Mouse (Mus musculus): ENCODE measurements at regions not wholly inside any gene's neighbourhood (a gene's known extent, or its start where the extent isn't known, plus 50 kb on each side); places are given as distances from the start of the nearest gene placed in this dataset.

DNA sequence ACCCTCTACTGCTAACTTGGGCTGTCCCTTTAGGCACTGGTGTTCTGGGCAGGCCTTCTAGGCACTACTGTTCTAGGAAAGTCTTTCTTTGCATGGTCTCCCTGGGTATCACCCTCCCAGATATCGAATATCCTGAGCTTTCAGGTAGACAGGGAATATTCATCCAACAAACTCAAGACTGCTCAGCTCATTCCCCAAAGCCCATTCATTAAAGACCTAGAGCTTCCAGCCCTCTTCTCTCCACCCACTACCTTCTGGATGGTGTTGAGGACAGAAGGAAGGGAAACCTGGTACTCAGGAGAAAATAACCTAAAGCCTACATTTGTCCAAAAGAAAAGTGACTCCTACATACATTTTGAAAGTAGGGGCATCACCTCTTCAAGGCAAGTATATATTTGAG is 420.0 kb downstream of the Tcerg1l start:
- no peak for TF ChIP-seq CTCF (IDR thresholded peaks at IDR 0.05; ENCODE audit: extremely low read depth, insufficient read length, insufficient replicate concordance, low read depth, low read length)
- no peak for TF ChIP-seq POLR2A (IDR thresholded peaks at IDR 0.05; ENCODE audit: low read depth, low read length)

All from small intestine, adult 2 months (tissue).